Mouse (Mus musculus): ENCODE measurements at regions not wholly inside any gene's neighbourhood (a gene's known extent, or its start where the extent isn't known, plus 50 kb on each side); places are given as distances from the start of the nearest gene placed in this dataset.

GRCm38 (mm10) chr16:39650616-39651015 is 333.5 kb upstream of the Lsamp start:
- no peak for DNase-seq

DNA sequence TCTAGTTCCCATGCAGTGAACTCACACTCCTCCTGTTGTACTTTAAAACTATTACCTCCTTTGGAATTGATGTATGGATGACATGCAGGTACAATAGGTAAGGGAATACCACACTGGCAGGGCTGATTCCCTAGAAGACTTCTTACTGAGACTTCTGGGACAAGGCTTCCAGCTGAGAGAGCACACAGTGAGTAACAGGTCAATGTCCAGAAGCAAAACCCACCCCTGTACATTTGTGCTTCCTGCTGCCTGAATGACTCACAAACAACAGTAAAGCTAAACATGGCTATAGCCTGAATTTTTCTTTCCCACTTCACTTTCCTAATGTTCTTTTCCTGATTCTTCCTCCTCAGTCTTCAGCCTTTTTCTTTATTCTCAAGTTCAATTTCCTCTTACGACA is 316.3 kb upstream of the Lsamp start:
- no peak for DNase-seq

GRCm38 (mm10) chr16:39672096-39672985 is 311.8 kb upstream of the Lsamp start:
- no peak for DNase-seq

DNA sequence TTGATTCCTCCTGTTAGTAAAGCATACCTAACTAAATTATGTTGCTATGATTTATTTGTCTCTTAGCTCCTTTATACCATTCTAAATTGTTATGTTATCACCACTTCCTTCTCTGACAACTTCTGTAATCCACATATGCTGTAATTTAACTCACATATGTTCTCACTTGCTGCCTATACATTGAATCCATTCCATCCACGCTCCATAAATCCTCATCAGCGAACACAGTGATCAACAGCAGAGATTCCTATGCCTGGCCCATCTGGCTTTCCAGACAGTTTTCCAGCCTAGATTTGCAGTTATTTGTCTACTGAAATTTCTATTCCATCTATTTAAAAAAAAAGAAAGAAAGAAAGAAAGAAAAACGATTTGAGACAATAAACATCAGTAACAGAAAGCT is 308.4 kb upstream of the Lsamp start:
- DNase-seq = no peak

- no peak for DNase-seq
Measured at GRCm38 (mm10) chr16:39678285-39678684, 305.9 kb upstream of the Lsamp start.

DNA sequence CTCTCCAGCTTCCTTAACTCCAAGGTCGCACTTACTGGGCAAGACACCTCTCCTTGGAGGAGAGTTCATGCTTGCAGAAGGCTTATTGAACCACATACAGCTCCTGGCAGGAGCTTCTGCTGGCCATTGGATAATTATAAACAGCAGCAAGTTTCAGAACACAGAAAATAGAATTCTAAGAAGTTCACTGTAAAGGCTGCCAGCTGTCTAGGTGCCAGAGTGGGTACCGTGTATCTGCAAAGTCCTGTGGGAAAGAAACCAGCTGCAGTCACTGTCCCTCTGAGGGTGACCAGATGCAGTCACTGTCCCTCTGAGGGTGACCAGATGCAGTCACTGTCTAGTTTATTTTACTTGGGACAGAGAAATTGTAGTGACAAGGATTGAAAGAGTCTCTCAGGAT is 291.1 kb upstream of the Lsamp start:
- DNase-seq = peak; percentile 38 to 53

- DNase-seq = no peak
Measured at GRCm38 (mm10) chr16:39695855-39696254, 288.3 kb upstream of the Lsamp start.

GRCm38 (mm10) chr16:39699201-39699600 is 285.0 kb upstream of the Lsamp start:
- no peak for DNase-seq

GRCm38 (mm10) chr16:39706131-39706530 is 278.0 kb upstream of the Lsamp start:
- DNase-seq = no peak

- DNase-seq = peak; percentile 4 to 14
Measured at GRCm38 (mm10) chr16:39709387-39710039, 274.6 kb upstream of the Lsamp start.

GRCm38 (mm10) chr16:39727586-39727985 is 256.6 kb upstream of the Lsamp start:
- DNase-seq = no peak

- DNase-seq = no peak
Measured at GRCm38 (mm10) chr16:39746041-39746736, 238.0 kb upstream of the Lsamp start.

GRCm38 (mm10) chr16:39751748-39752147 is 232.4 kb upstream of the Lsamp start:
- DNase-seq = no peak

GRCm38 (mm10) chr16:39801063-39801462 is 183.1 kb upstream of the Lsamp start:
- DNase-seq = no peak

DNA sequence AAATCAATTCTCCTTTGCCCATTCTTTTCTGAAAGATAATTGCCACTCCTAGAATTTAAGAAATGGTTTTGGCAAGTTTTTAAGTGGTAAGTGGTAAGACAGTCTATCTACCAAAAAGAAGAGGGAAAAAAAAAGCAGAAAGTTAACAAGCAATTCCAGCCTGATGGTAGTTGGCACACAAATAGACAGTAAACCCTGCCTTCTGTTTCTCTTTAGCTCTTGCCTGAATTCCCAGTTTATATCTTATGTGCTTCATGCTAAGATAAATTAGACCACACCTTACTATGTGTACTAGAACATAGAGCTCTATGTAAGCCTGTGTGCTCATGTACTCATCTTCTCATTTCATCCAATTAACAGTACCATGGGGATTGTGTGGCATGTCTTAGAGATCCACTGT is 164.0 kb upstream of the Lsamp start:
- no peak for DNase-seq

DNA sequence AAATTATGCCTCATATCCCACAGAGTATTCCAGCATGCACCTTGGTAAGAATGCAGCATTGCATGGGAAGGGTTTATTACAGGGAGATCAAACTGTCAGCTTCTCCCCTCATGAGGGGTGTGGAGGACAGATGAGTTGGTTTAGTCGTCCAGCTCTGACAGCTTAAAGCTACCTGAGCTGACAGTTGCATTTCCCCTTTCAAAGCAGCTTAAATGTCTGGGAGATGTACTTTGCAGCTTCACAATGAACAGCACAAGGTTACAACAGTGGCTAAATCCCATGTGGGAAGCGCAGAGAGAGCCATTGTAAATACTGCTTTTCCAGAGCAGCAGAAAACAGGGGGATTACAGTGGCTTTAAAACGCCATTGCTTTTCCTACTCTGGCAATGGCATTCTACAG is 149.9 kb upstream of the Lsamp start:
- no peak for DNase-seq

DNA sequence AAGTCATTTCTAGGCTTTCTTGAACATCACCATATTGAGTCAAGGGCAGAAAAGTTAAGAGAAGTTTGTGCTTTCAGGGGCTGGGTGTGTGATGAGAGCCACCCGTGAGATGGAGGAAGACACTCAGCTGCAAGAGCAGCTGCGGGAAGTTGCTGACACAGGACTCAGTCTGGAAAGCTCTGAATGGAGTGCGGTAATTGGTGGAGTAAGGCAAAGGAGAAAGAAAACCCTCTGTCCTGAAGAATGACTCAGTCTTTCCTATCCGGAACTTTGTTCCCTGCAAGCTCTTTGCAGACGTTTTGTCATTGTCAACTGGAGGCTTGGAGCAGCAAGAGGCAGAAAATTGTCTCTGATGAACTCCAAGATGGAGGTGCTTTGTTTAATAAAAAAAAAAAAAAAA is 102.6 kb upstream of the Lsamp start:
- DNase-seq = no peak

DNA sequence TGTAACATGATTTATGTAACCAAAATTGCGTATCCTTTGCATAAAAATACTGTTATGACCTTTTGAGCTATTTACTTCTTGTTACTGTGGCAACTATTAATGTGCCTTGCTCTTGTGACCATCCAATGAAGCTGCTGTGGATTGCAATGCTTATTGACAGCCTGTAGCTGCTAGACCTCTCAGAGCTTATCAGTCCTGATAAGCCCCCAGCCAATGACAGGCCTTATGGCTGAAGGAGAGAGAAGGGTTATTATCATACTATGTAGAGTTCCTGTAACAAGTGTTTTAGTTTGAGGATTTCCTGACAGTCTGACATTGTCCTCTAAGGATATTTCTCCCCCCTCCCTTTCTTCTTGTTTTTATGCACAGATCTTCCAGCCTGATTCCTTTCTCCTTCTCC is 96.2 kb upstream of the Lsamp start:
- no peak for DNase-seq
